Mouse (Mus musculus) cerebellum, adult 2 months (tissue): ENCODE results near the gene Olfr1511. TPM values are rescaled to one million over a fixed set of nuclear protein-coding genes. Genes with fewer than 3 reads are reported as not detected.

Experiments
- DNase-seq, 2 experiments: peaks; one replicate each; pipeline ENCODE4 v3.0.0; 2021
- H3K27ac ChIP-seq: fragments of 200-500 bp; 2 replicates; pipeline ENCODE4 v1.5.1; 2012; ENCODE audit warnings: low read length, control low read depth, inconsistent platforms; ENCODE audit not compliant: insufficient read depth
- H3K27me3 ChIP-seq: fragments of 200-500 bp; 2 replicates; pipeline ENCODE4 v1.6.1; 2012; ENCODE audit warnings: inconsistent platforms, mild to moderate bottlenecking, low read length, moderate library complexity; ENCODE audit not compliant: control insufficient read depth, insufficient read depth
- H3K4me1 ChIP-seq: fragments of 200-500 bp; 2 replicates; pipeline ENCODE4 v1.6.1; 2011; ENCODE audit warnings: low read length; ENCODE audit not compliant: control insufficient read depth, insufficient read depth
- H3K4me3 ChIP-seq: fragments of 200-500 bp; replicated peaks from 2 replicates; pipeline ENCODE3; 2011; ENCODE audit warnings: mild to moderate bottlenecking, low read depth, low read length, control low read depth; ENCODE audit not compliant: insufficient read depth
- CTCF ChIP-seq: fragments of 200-500 bp; IDR thresholded peaks from 2 replicates; pipeline ENCODE4 v1.5.1; 2011; ENCODE audit warnings: low read depth, mild to moderate bottlenecking, control low read depth, low read length, moderate library complexity, borderline replicate concordance; ENCODE audit not compliant: insufficient read depth
- POLR2A ChIP-seq: fragments of 200-500 bp; IDR thresholded peaks from 2 replicates; pipeline ENCODE4 v1.6.1; 2011; ENCODE audit warnings: low read length, control low read depth, borderline replicate concordance; ENCODE audit not compliant: insufficient read depth
- WGBS: fragments of 180-500 bp; shearing (Covaris S2); methylation state at CpG from one replicate; pipeline ENCODE4 v1.1.7; 2018; 5-methylcytosine and 5-hydroxymethylcytosine counted together
- polyA plus RNA-seq: library from polyadenylated mRNA; depleted of rRNA; stranded (reverse); fragments of >200 nt; gene quantifications from 2 replicates; pipeline ENCODE4 v1.2.3, GENCODE M21; 2012; rRNA removed

The Olfr1511 gene
- polyA plus RNA-seq, 1 experiment = not detected

DNA sequence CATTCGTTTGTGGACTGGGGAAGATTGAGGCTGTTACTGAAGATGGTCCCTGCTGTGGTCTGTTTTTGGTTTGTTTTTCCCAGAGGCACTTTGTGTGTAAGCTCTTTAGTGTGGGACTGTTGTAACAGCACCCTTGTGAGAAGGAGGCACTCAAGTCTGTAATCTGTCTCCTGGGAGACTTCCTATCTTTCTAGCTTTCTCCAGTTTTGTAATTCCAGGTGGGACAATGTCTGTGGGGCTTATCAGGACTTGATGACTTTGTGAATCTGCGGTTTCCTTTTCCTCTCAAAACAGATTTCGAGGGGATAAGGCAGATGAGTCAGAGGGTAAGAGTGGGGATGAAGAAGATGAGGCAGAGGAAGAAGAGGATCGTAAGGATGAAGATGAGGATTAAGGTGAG is 40.9 kb downstream of the Olfr1511 start, which contains the start of gene Olfr1513:
Gene Olfr1513 (minus strand): TSS at position 101 of the 400 bp plus-strand sequence.
- Histone ChIP-seq H3K27ac (no peak within 1 kb of the TSS), H3K4me1 (no peaks in the 10 kb centered on the region), H3K4me3 (no peak within 1 kb of the TSS), H3K27me3 (no peaks in the 10 kb centered on the region)
- no peak for DNase-seq
- 82% methylated on average over 4 of the region's 4 CpGs for WGBS
- TF ChIP-seq POLR2A (no peak), CTCF (no peak)

Other genes with a start within 250 kb of the Olfr1511 start
- gene Supt16, start 200.0 kb downstream of the Olfr1511 start, polyA plus RNA-seq = 32.2 and 33.9 TPM in 2 replicates
- gene Chd8, start 139.6 kb downstream of the Olfr1511 start, polyA plus RNA-seq = 66.8 and 67.6 TPM in 2 replicates
- gene Tox4, start 118.2 kb downstream of the Olfr1511 start, polyA plus RNA-seq = 40.2 and 45.2 TPM in 2 replicates
- 37.0 and 37.7 TPM in 2 replicates for gene Rab2b, start 117.8 kb downstream of the Olfr1511 start, polyA plus RNA-seq
- 36.4 and 40.6 TPM in 2 replicates for gene Mettl3, start 92.3 kb downstream of the Olfr1511 start, polyA plus RNA-seq
- gene Sall2, start 68.6 kb downstream of the Olfr1511 start, polyA plus RNA-seq = 60.0 TPM in 2 replicates
- not detected in 2 replicates for gene Olfr1513, start 41.0 kb downstream of the Olfr1511 start, polyA plus RNA-seq
- gene Olfr1512, start 18.2 kb downstream of the Olfr1511 start, polyA plus RNA-seq = not detected in 2 replicates
- not detected in 2 replicates for gene Olfr1510, start 17.0 kb upstream of the Olfr1511 start, polyA plus RNA-seq
- gene Olfr1509, start 45.6 kb upstream of the Olfr1511 start, polyA plus RNA-seq = not detected in 2 replicates
- gene Olfr1508, start 70.1 kb upstream of the Olfr1511 start, polyA plus RNA-seq = not detected in 2 replicates
- gene Olfr1507, start 98.4 kb upstream of the Olfr1511 start, polyA plus RNA-seq = not detected in 2 replicates